Mouse (Mus musculus): ENCODE results near the gene Nmral1.
A peak's percentile ranks its signal among the peaks of the same experiment; 100 is the strongest.
"Not testable (repeated sequence)": the region's sequence is repeated elsewhere in the genome, so short reads cannot be mapped to it uniquely, and the experiment has no call there.

Nmral1 gene

GRCm38 (mm10) chr16:4718753-4719518 is at the start of gene Nmral1:
Gene Nmral1 (minus strand): TSS chr16:4719356.
- peak; percentile 68 for DNase-seq (ENCODE audit: low spot score)

- DNase-seq (ENCODE audit: low spot score) = no peak
Measured at GRCm38 (mm10) chr16:4768719-4769118, 49.6 kb upstream of the Nmral1 start.

- DNase-seq (ENCODE audit: low spot score) = no peak
Measured at GRCm38 (mm10) chr16:4767012-4767790, 48.0 kb upstream of the Nmral1 start.

GRCm38 (mm10) chr16:4765852-4766251 is 46.7 kb upstream of the Nmral1 start:
- DNase-seq (ENCODE audit: low spot score) = no peak

GRCm38 (mm10) chr16:4763276-4763675 is 44.1 kb upstream of the Nmral1 start:
- DNase-seq (ENCODE audit: low spot score) = no peak

GRCm38 (mm10) chr16:4762437-4762836 is 43.3 kb upstream of the Nmral1 start:
- no peak for DNase-seq (ENCODE audit: low spot score)

GRCm38 (mm10) chr16:4756660-4757335 is 37.6 kb upstream of the Nmral1 start:
- not testable (repeated sequence) for DNase-seq (ENCODE audit: low spot score)

GRCm38 (mm10) chr16:4754045-4754444 is 34.9 kb upstream of the Nmral1 start:
- DNase-seq (ENCODE audit: low spot score) = no peak

GRCm38 (mm10) chr16:4752155-4752554 is 33.0 kb upstream of the Nmral1 start:
- no peak for DNase-seq (ENCODE audit: low spot score)

- no peak for DNase-seq (ENCODE audit: low spot score)
Measured at GRCm38 (mm10) chr16:4742186-4742585, 23.0 kb upstream of the Nmral1 start.

GRCm38 (mm10) chr16:4739994-4740393 is 20.8 kb upstream of the Nmral1 start:
- DNase-seq (ENCODE audit: low spot score) = no peak

GRCm38 (mm10) chr16:4736262-4736661 is 17.1 kb upstream of the Nmral1 start:
- no peak for DNase-seq (ENCODE audit: low spot score)

- DNase-seq (ENCODE audit: low spot score) = no peak
Measured at GRCm38 (mm10) chr16:4730776-4731358, 11.7 kb upstream of the Nmral1 start.

GRCm38 (mm10) chr16:4727963-4728362 is 8.8 kb upstream of the Nmral1 start:
- DNase-seq (ENCODE audit: low spot score) = no peak

GRCm38 (mm10) chr16:4727526-4727925 is 8.4 kb upstream of the Nmral1 start:
- no peak for DNase-seq (ENCODE audit: low spot score)

GRCm38 (mm10) chr16:4726528-4727128 is 7.5 kb upstream of the Nmral1 start:
- DNase-seq (ENCODE audit: low spot score) = no peak

- DNase-seq (ENCODE audit: low spot score) = peak; percentile 97
Measured at GRCm38 (mm10) chr16:4725780-4726527, 6.8 kb upstream of the Nmral1 start, which contains the start of gene Hmox2. Gene Hmox2 (plus strand): TSS chr16:4726361.

GRCm38 (mm10) chr16:4725266-4725665 is 6.1 kb upstream of the Nmral1 start:
- no peak for DNase-seq (ENCODE audit: low spot score)

- DNase-seq (ENCODE audit: low spot score) = no peak
Measured at GRCm38 (mm10) chr16:4722915-4723209, 3.7 kb upstream of the Nmral1 start.

GRCm38 (mm10) chr16:4722128-4722914 is 3.2 kb upstream of the Nmral1 start:
- no peak for DNase-seq (ENCODE audit: low spot score)

Measured in testis, postnatal 10 days (tissue).